In genomic region chr11:54567959-54568358, GRCm38 (mm10) we compare ENCODE assay signal across 14 mouse cellular contexts.
"Had no signal": no experiment of that assay in that cellular context is flagged by ENCODE, and none has a peak within 500 bp of the region (broad histone marks: within the 10 kb centered on the region; RNA-seq: fewer than 3 reads in every experiment).

No protein-coding gene starts in this region.

- H3K27me3 ChIP-seq: limb, embryonic 12.5 days; liver, embryonic 13.5 days; megakaryocyte, embryonic 14.5 days; midbrain, embryonic 15.5 days; neural tube, embryonic 13.5 days had no signal

- H3K27ac ChIP-seq: limb, embryonic 12.5 days; liver, embryonic 13.5 days; macrophage; midbrain, embryonic 15.5 days; neural tube, embryonic 13.5 days had no signal

- ATAC-seq: liver, postnatal 0 days; midbrain, embryonic 15.5 days had no signal

- H3K4me1 ChIP-seq: limb, embryonic 12.5 days; liver, embryonic 13.5 days; midbrain, embryonic 15.5 days; neural tube, embryonic 13.5 days had no signal

- H3K4me3 ChIP-seq: limb, embryonic 12.5 days; liver, embryonic 13.5 days; megakaryocyte, embryonic 14.5 days; midbrain, embryonic 15.5 days; neural tube, embryonic 13.5 days had no signal

- H3K36me3 ChIP-seq: limb, embryonic 12.5 days; liver, embryonic 13.5 days; midbrain, embryonic 15.5 days; neural tube, embryonic 13.5 days had no signal

- DNase-seq: kidney, adult 11 months; kidney, postnatal 14 days; liver; liver, embryonic 13.5 days; liver, postnatal 0 days; lung, postnatal 14 days; right cerebral cortex, postnatal 14 days; thymus, adult 18-20 months; thymus, postnatal 36 days had no signal
